Mouse (Mus musculus): Measurements from ENCODE around the gene Tmem246. TPM values are rescaled to one million over a fixed set of nuclear protein-coding genes. Genes with fewer than 3 reads are reported as not detected.

Tmem246 gene
- total and polyA plus RNA-seq, 3 experiments = 2.9 to 11.1 TPM; not detected in 1

- no peaks in the 10 kb centered on the region for H3K9me3 ChIP-seq (replicated peaks; ENCODE audit: insufficient read depth, low read length)
- TF ChIP-seq USF2 (IDR thresholded peaks at IDR 0.05; ENCODE audit: borderline replicate concordance in 1 of 2, insufficient read depth in 1 of 2, low read depth in 1 of 2, low read length in 2 of 2) (no peak), MYB (IDR thresholded peaks at IDR 0.05; ENCODE audit: low read depth, low read length) (no peak), MAX (IDR thresholded peaks at IDR 0.05; ENCODE audit: low read length) (no peak), ZKSCAN1 (IDR thresholded peaks at IDR 0.05; ENCODE audit: low read depth, low read length) (no peak), MAFK (IDR thresholded peaks at IDR 0.05; ENCODE audit: borderline replicate concordance, low read depth, low read length) (no peak), BHLHE40 (IDR thresholded peaks at IDR 0.05; ENCODE audit: borderline replicate concordance, low read depth, low read length) (no peak), CTCF (IDR thresholded peaks at IDR 0.05 in 2 of 3, conservative IDR thresholded peaks at IDR 0.05 in 1 of 3; ENCODE audit: control insufficient read depth in 1 of 3, insufficient read depth in 1 of 3, low read depth in 2 of 3, low read length in 3 of 3, poor library complexity in 1 of 3, severe bottlenecking in 1 of 3) (no peak), MAZ (IDR thresholded peaks at IDR 0.05; ENCODE audit: low read depth, low read length) (no peak), TCF12 (IDR thresholded peaks at IDR 0.05; ENCODE audit: low read depth, low read length) (no peak), UBTF (IDR thresholded peaks at IDR 0.05; ENCODE audit: borderline replicate concordance, insufficient read depth, low read depth, low read length) (no peak), JUND (IDR thresholded peaks at IDR 0.05; ENCODE audit: low read depth, low read length) (no peak), ZC3H11A (IDR thresholded peaks at IDR 0.05; ENCODE audit: low read depth, low read length) (no peak)
- H3K79me2 ChIP-seq (ENCODE audit: control insufficient read depth, insufficient read depth, low read length, poor library complexity) = no peaks in the 10 kb centered on the region
- no peak overlapping the region for H3K27ac ChIP-seq (ENCODE audit: control insufficient read depth, low read depth, low read length)
- DNase-seq (ENCODE audit: low read depth, low spot score) = no peak
- H3K4me1 ChIP-seq (ENCODE audit: control insufficient read depth in 1 of 2, insufficient read depth in 2 of 2, low read length in 2 of 2) = 0 out of 4 replicates have a peak, but pooled peaks cover 0 to 3% of the 10 kb centered on the region in 2 experiments
- no peak overlapping the region for H3K4me3 ChIP-seq (ENCODE audit: control insufficient read depth in 1 of 2, insufficient read depth in 1 of 2, low read depth in 2 of 2, low read length in 2 of 2)
- H3K9ac ChIP-seq (ENCODE audit: control insufficient read depth, low read depth, low read length, poor library complexity, severe bottlenecking) = no peak overlapping the region
- peaks cover 0 to 3% of the 10 kb centered on the region in 2 experiments; a peak in 3 of 4 replicates for H3K27me3 ChIP-seq (ENCODE audit: control insufficient read depth in 1 of 2, insufficient read depth in 2 of 2, low read length in 2 of 2)
- no peaks in the 10 kb centered on the region for H3K36me3 ChIP-seq (ENCODE audit: control insufficient read depth in 1 of 2, insufficient read depth in 2 of 2, low read length in 2 of 2)
Measured at GRCm38 (mm10) chr4:49605459-49605858, 7.8 kb upstream of the Tmem246 start.

GRCm38 (mm10) chr4:49604616-49605015 is 6.9 kb upstream of the Tmem246 start:
- H3K27ac ChIP-seq (ENCODE audit: control insufficient read depth, low read depth, low read length) = no peak overlapping the region
- H3K27me3 ChIP-seq (ENCODE audit: control insufficient read depth in 1 of 2, insufficient read depth in 2 of 2, low read length in 2 of 2) = peaks cover 0 to 3% of the 10 kb centered on the region in 2 experiments; a peak in 3 of 4 replicates
- TF ChIP-seq ZKSCAN1 (IDR thresholded peaks at IDR 0.05; ENCODE audit: low read depth, low read length) = no peak
- TF ChIP-seq SMC3 (IDR thresholded peaks at IDR 0.05; ENCODE audit: low read depth, low read length) = no peak
- TF ChIP-seq E2F4 (IDR thresholded peaks at IDR 0.05; ENCODE audit: borderline replicate concordance, low read depth, low read length) = no peak
- no peak for TF ChIP-seq TBP (IDR thresholded peaks at IDR 0.05; ENCODE audit: low read depth, low read length)
- no peak for TF ChIP-seq KAT2A (conservative IDR thresholded peaks at IDR 0.05; ENCODE audit: low read depth, low read length)
- no peak for TF ChIP-seq BHLHE40 (IDR thresholded peaks at IDR 0.05; ENCODE audit: borderline replicate concordance, low read depth, low read length)
- no peak for TF ChIP-seq CHD1 (IDR thresholded peaks at IDR 0.05; ENCODE audit: low read depth, low read length)
- TF ChIP-seq SIN3A (IDR thresholded peaks at IDR 0.05; ENCODE audit: low read length) = no peak
- TF ChIP-seq HCFC1 (IDR thresholded peaks at IDR 0.05; ENCODE audit: low read depth, low read length) = no peak
- no peak for TF ChIP-seq RCOR1 (IDR thresholded peaks at IDR 0.05; ENCODE audit: low read depth, low read length)
- TF ChIP-seq GATA1 (IDR thresholded peaks at IDR 0.05; ENCODE audit: low read depth, low read length) = no peak
- TF ChIP-seq POLR2AphosphoS2 (IDR thresholded peaks at IDR 0.05; ENCODE audit: low read length) = no peak
- H3K4me1 ChIP-seq (ENCODE audit: control insufficient read depth in 1 of 2, insufficient read depth in 2 of 2, low read length in 2 of 2) = 0 out of 4 replicates have a peak, but pooled peaks cover 0 to 3% of the 10 kb centered on the region in 2 experiments
- no peak overlapping the region for H3K4me3 ChIP-seq (ENCODE audit: control insufficient read depth in 1 of 2, insufficient read depth in 1 of 2, low read depth in 2 of 2, low read length in 2 of 2)
- no peak for DNase-seq (ENCODE audit: low read depth, low spot score)
- no peak overlapping the region for H3K9ac ChIP-seq (ENCODE audit: control insufficient read depth, low read depth, low read length, poor library complexity, severe bottlenecking)
- H3K9me3 ChIP-seq (replicated peaks; ENCODE audit: insufficient read depth, low read length) = no peaks in the 10 kb centered on the region
- H3K79me2 ChIP-seq (ENCODE audit: control insufficient read depth, insufficient read depth, low read length, poor library complexity) = no peaks in the 10 kb centered on the region
- no peaks in the 10 kb centered on the region for H3K36me3 ChIP-seq (ENCODE audit: control insufficient read depth in 1 of 2, insufficient read depth in 2 of 2, low read length in 2 of 2)

Data from MEL (cell line).